Mouse (Mus musculus): Measurements from ENCODE around the gene Slc5a7. TPM values are rescaled to one million over a fixed set of nuclear protein-coding genes. Genes with fewer than 3 reads are reported as not detected.

Slc5a7 gene
- polyA plus RNA-seq (2012; rRNA removed) (0.01 and 0.02 TPM in 2 replicates), polyA plus RNA-seq (2014; fragmentation: Nextera tagmentation; extraction: Ambion mirVana) (0.01 TPM in 1 of 2 replicates, not detected in the other)

GRCm38 (mm10) chr17:54298934-54299333, at the start of gene Slc5a7:
Gene Slc5a7, minus strand, starts transcription at chr17:54299034.
- ATAC-seq (ENCODE audit: insufficient read depth) (no peak), DNase-seq (ENCODE audit: low read depth in 3 of 3, low spot score in 3 of 3) (no peak)
- Histone ChIP-seq H3K9ac (replicated peaks) (no peak within 1 kb of the TSS), H3K4me2 (ENCODE audit: low read depth) (peak within 1 kb of the TSS; percentile 16; the same call in 1 of the 2 replicates), H3K9me3 (ENCODE audit: control insufficient read depth, low read length) (no peaks in the 10 kb centered on the region), H3K4me1 (replicated peaks; ENCODE audit: control insufficient read depth in 2 of 2, insufficient read depth in 2 of 2, low read length in 1 of 2) (no peaks in the 10 kb centered on the region), H3K27ac (no peak within 1 kb of the TSS), H3K36me3 (replicated peaks; ENCODE audit: control insufficient read depth, insufficient read depth, low read depth) (no peaks in the 10 kb centered on the region), H3K4me3 (ENCODE audit: insufficient read depth in 1 of 2, low read depth in 2 of 2, low read length in 2 of 2) (no peak within 1 kb of the TSS), H3K27me3 (ENCODE audit: control insufficient read depth, insufficient read depth, low read length) (no peaks in the 10 kb centered on the region)
- TF ChIP-seq EP300 (IDR thresholded peaks at IDR 0.05; ENCODE audit: low read depth) (no peak), CTCF (IDR thresholded peaks at IDR 0.05; ENCODE audit: low read depth) (no peak)
- WGBS (ENCODE audit: insufficient replicate concordance), result 28% methylated on average over 1 of the region's 1 CpGs

- H3K9ac ChIP-seq (replicated peaks), result no peak overlapping the region
- no peak overlapping the region for H3K4me3 ChIP-seq (ENCODE audit: insufficient read depth in 1 of 2, low read depth in 2 of 2, low read length in 2 of 2)
- TF ChIP-seq CTCF (IDR thresholded peaks at IDR 0.05; ENCODE audit: low read depth), result no peak
- TF ChIP-seq EP300 (IDR thresholded peaks at IDR 0.05; ENCODE audit: low read depth), result no peak
- H3K4me1 ChIP-seq (replicated peaks; ENCODE audit: control insufficient read depth in 2 of 2, insufficient read depth in 2 of 2, low read length in 1 of 2), result no peaks in the 10 kb centered on the region
- H3K9me3 ChIP-seq (ENCODE audit: control insufficient read depth, low read length), result no peaks in the 10 kb centered on the region
- no peaks in the 10 kb centered on the region for H3K27me3 ChIP-seq (ENCODE audit: control insufficient read depth, insufficient read depth, low read length)
- 50% methylated on average over 8 of the region's 8 CpGs for WGBS (ENCODE audit: insufficient replicate concordance)
- no peaks in the 10 kb centered on the region for H3K36me3 ChIP-seq (replicated peaks; ENCODE audit: control insufficient read depth, insufficient read depth, low read depth)
- no peak overlapping the region for H3K4me2 ChIP-seq (ENCODE audit: low read depth)
- no peak overlapping the region for H3K27ac ChIP-seq
- ATAC-seq (ENCODE audit: insufficient read depth), result no peak
- DNase-seq (ENCODE audit: low read depth in 3 of 3, low spot score in 3 of 3), result no peak
These were observed 48.8 kb upstream of the Slc5a7 start for GRCm38 (mm10) chr17:54347672-54348071.

- WGBS (ENCODE audit: insufficient replicate concordance), result 21% methylated on average over 4 of the region's 4 CpGs
- peak in 2 of 3 experiments; percentile 0 to 4 for DNase-seq (ENCODE audit: low read depth in 3 of 3, low spot score in 3 of 3)
These were observed 44.6 kb upstream of the Slc5a7 start for GRCm38 (mm10) chr17:54343395-54343794.

GRCm38 (mm10) chr17:54298232-54298924, 456 bp downstream of the Slc5a7 start:
- H3K4me2 ChIP-seq (ENCODE audit: low read depth), result peak overlapping the region; percentile 16; the same call in 1 of the 2 replicates
- no peaks in the 10 kb centered on the region for H3K4me1 ChIP-seq (replicated peaks; ENCODE audit: control insufficient read depth in 2 of 2, insufficient read depth in 2 of 2, low read length in 1 of 2)
- no peaks in the 10 kb centered on the region for H3K9me3 ChIP-seq (ENCODE audit: control insufficient read depth, low read length)
- H3K36me3 ChIP-seq (replicated peaks; ENCODE audit: control insufficient read depth, insufficient read depth, low read depth), result no peaks in the 10 kb centered on the region
- WGBS (ENCODE audit: insufficient replicate concordance), result 4% methylated on average over 37 of the region's 37 CpGs
- TF ChIP-seq EP300 (IDR thresholded peaks at IDR 0.05; ENCODE audit: low read depth) (no peak), CTCF (IDR thresholded peaks at IDR 0.05; ENCODE audit: low read depth) (no peak)
- H3K27ac ChIP-seq, result no peak overlapping the region
- DNase-seq (ENCODE audit: low read depth in 3 of 3, low spot score in 3 of 3) (no peak), ATAC-seq (ENCODE audit: insufficient read depth) (no peak)
- no peak overlapping the region for H3K4me3 ChIP-seq (ENCODE audit: insufficient read depth in 1 of 2, low read depth in 2 of 2, low read length in 2 of 2)
- no peak overlapping the region for H3K9ac ChIP-seq (replicated peaks)
- H3K27me3 ChIP-seq (ENCODE audit: control insufficient read depth, insufficient read depth, low read length), result no peaks in the 10 kb centered on the region

More at GRCm38 (mm10) chr17:54343395-54343794, 44.6 kb upstream of the Slc5a7 start:
- Histone ChIP-seq H3K27ac (no peak overlapping the region), H3K4me2 (ENCODE audit: low read depth) (no peak overlapping the region), H3K4me3 (ENCODE audit: insufficient read depth in 1 of 2, low read depth in 2 of 2, low read length in 2 of 2) (no peak overlapping the region), H3K36me3 (replicated peaks; ENCODE audit: control insufficient read depth, insufficient read depth, low read depth) (no peaks in the 10 kb centered on the region), H3K9ac (replicated peaks) (no peak overlapping the region), H3K27me3 (ENCODE audit: control insufficient read depth, insufficient read depth, low read length) (no peaks in the 10 kb centered on the region), H3K4me1 (replicated peaks; ENCODE audit: control insufficient read depth in 2 of 2, insufficient read depth in 2 of 2, low read length in 1 of 2) (no peaks in the 10 kb centered on the region), H3K9me3 (ENCODE audit: control insufficient read depth, low read length) (no peaks in the 10 kb centered on the region)
- no peak for ATAC-seq (ENCODE audit: insufficient read depth)
- TF ChIP-seq CTCF (IDR thresholded peaks at IDR 0.05; ENCODE audit: low read depth) (peak; percentile 29; the same call in 1 of the 2 replicates), EP300 (IDR thresholded peaks at IDR 0.05; ENCODE audit: low read depth) (no peak)

- Histone ChIP-seq H3K36me3 (replicated peaks; ENCODE audit: control insufficient read depth, insufficient read depth, low read depth) (no peaks in the 10 kb centered on the region), H3K4me1 (replicated peaks; ENCODE audit: control insufficient read depth in 2 of 2, insufficient read depth in 2 of 2, low read length in 1 of 2) (no peaks in the 10 kb centered on the region), H3K27ac (no peak overlapping the region), H3K9ac (replicated peaks) (no peak overlapping the region), H3K4me3 (ENCODE audit: insufficient read depth in 1 of 2, low read depth in 2 of 2, low read length in 2 of 2) (no peak overlapping the region), H3K27me3 (ENCODE audit: control insufficient read depth, insufficient read depth, low read length) (no peaks in the 10 kb centered on the region), H3K4me2 (ENCODE audit: low read depth) (no peak overlapping the region), H3K9me3 (ENCODE audit: control insufficient read depth, low read length) (no peaks in the 10 kb centered on the region)
- DNase-seq (ENCODE audit: low read depth in 3 of 3, low spot score in 3 of 3) (no peak), ATAC-seq (ENCODE audit: insufficient read depth) (no peak)
- no peak for TF ChIP-seq EP300 (IDR thresholded peaks at IDR 0.05; ENCODE audit: low read depth)
- no peak for TF ChIP-seq CTCF (IDR thresholded peaks at IDR 0.05; ENCODE audit: low read depth)
These were observed 48.1 kb downstream of the Slc5a7 start for GRCm38 (mm10) chr17:54250783-54251182.

All from liver, embryonic 14.5 days (tissue).